Mouse (Mus musculus): Measurements from ENCODE around the gene Gabrr1.
A peak's percentile ranks its signal among the peaks of the same experiment; 100 is the strongest.

The Gabrr1 gene

GRCm38 (mm10) chr4:33208881-33209841, 76.8 kb downstream of the Gabrr1 start, which contains the start of gene Srsf12:
Gene Srsf12 (plus strand): TSS chr4:33208991.
- peak; percentile 24 to 32 for DNase-seq (ENCODE audit: low spot score in 2 of 2)
